Mouse (Mus musculus) adrenal gland, adult (tissue): ENCODE measurements around the gene Pawr.
"Not testable (repeated sequence)": the region's sequence is repeated elsewhere in the genome, so short reads cannot be mapped to it uniquely, and the experiment has no call there.

Experiments
- DNase-seq, 2 experiments: peaks; one replicate each; pipeline ENCODE4 v3.0.0; 2022 to 2023; ENCODE audit warnings: low spot score in 1 of 2; ENCODE audit not compliant: inconsistent age in 2 of 2

The Pawr gene

DNA sequence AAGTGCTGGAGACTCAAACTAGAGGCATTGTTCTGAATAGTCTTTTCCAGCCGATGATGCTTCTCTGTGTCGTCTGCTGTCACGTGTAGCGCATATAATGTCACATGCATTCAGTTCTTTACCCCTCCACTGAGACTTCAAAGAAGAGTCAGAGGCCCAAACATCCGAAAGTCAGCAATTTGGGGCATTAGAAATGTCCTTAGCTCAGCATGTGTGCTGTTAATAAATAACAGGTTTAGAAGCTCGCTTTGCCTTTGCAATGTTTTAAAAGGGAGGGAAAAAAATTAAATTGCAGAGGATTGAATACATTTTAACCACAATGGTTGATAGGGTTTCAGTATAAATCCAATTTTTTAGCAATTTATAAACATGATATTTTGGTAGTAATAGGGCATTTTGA lies 18.1 kb upstream of the Pawr start:
- no peak for DNase-seq

DNA sequence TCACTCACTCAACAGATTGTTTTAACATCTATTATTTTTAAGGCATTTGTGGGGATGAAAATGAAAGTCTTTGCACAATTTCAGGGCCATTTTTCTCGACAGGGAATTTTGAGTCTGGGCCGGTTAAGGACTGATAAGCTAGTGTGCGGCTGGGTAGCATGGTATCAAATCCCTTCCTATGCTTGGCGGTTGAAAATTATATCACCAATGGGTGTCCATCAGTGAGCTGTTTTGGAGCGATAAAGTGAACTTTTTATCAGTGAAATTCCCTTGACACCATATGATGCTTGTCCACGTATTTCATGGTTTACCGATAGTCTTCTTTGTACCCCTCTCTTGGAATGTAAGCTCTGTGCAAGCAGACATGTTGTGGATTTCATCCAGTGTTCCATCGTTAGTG lies 17.5 kb upstream of the Pawr start:
- DNase-seq, result no peak

DNA sequence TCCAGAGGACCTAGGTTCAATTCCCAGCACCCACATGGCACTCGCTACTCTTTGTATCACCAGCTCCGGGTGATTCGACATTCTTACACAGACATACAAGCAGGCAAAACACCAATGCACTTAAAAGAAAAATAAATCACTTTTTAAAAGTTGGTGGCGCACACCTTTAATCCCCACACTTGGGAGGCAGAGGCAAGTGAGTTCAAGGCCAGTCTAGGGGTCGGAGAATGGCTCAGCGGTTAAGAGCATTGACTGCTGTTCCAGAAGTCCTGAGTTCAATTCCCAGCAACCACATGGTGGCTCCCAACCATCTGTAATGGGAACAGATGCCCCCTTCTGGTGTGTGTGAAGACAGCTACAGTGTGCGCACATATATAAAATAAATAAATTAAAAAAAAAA lies 16.7 kb upstream of the Pawr start:
- DNase-seq, result no peak

DNA sequence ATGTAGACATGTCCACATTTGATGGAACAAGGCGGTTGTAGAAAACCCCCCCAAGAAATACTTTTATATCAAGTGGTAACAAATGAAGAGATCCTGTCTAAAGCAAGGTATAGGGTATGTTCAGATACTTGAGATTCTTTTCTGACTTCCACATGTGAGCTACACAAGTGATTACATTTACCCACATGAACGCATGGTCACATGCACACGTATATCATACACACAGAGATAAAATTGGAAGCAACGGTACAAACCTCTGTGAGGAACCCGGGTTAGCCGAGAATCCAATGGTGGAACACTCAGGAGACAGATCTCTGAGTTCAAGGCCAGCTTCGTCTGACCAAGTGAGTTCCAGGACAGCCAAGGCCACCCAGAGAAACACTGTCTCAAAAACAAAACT lies 3.6 kb upstream of the Pawr start:
- no peak for DNase-seq

DNA sequence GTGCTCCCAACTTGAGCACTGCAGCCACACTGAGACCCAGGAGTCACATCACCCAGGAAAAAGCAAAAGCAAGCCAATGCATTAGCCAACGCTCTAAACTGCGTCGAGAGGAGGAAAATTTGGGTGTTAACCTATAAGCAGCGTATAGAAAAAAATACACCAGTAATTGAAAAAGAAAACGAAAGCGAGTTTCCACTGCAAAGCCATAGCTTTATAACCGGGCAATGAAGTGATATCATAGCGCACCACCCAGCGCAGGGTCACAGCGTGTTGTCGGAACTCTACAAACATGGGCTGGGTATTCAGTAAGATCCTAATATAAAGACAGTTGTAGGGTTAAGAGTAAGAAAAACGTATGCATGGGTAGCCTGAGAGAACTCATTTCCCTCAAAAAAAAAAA lies 2.9 kb upstream of the Pawr start:
- no peak for DNase-seq

DNA sequence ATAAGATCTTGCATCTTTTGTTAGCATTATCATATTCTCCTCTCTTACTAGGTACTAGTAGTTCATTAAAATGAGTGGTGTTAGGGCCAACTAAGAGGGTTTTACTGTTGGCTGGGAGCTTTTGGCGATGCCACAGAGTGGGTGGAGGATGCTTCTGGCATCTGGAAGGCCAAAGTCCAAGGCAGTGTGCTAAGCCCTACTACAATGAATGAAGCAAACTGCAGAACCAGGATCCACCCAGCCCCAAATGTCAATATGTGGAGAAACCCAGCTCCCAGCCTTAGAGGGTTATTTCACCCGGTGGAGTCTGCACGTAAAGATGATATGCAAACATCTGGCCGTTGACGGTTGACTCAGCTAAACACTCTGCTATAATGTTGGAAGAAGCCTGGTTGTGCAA lies 2.1 kb upstream of the Pawr start:
- no peak for DNase-seq

DNA sequence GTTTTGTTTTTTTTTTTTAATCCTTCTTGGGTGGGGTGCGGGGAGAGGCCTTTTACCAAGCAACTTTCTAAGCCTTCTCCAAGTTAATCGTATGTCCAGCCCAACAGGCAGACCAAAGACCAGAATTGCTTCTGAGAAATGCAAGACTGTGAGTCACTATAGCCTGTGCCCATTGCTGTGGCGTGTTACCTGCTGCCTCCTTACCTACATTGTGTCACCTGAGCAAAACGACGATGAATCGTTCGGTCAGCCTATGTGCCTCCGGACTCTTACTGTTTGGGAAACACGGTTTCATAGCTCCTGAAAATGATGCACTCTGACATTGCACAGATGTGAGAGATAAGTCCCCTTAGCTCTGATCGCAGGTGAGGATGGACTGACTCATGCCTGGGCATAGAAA lies 957 bp upstream of the Pawr start:
- DNase-seq, result peak in 1 of 2 experiments; percentile 35

DNA sequence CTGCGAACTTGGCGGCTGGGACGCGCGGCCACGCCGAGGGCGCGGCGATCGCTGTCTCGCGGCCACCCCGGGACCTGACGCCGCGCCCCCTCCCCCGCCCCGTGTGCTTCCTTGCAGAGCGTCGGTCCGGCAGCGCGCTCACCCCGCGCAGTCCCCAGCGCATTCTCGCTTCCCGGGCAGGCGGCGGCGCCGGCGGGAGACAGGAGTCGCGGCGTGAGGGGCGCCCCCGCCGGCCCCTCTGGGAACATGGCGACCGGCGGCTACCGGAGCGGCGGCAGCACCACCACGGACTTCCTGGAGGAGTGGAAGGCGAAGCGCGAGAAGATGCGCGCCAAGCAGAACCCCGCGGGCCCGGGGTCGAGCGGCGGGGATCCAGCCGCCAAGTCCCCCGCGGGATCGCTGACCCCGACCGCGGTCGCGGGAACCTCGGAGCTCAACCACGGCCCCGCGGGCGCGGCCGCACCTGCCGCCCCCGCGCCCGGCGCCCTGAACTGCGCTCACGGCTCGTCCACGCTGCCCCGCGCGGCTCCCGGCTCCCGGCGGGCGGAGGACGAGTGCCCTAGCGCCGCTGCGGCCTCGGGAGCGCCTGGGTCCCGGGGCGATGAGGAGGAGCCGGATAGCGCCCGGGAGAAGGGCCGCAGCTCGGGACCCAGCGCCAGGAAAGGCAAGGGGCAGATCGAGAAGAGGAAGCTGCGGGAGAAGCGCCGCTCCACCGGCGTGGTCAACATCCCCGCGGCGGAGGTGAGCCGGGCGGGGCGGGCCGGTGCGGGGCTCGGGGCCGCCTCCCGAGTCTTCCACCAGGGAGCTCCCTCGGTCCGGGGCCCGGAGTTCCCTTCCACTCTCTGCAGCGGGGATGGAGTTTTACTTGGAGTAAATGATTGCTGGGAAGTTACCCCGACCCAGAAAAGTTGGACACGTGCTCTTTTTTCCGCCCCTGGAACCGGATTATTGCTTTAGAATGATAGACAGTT lies 935 bp downstream of the Pawr start:
- peak; percentile 44 to 85 for DNase-seq

DNA sequence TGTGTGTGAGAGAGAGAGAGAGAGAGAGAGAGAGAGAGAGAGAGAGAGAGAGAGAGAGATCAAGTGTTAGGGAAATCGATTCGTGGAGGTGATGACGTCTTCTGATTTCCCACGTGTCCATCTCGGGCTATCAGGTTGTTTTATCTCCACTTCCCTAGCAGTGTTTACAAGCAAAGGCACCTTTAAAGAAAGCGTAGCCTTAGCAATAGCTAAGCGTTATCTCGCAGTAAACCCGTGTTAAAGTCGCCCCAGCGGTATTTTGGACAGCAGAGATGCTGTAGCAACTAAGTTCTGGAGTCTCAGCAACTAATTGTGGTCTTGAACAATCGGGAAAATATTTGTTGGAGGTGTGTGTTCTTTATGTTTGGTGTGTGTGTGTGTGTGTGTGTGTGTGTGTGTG lies 1.7 kb downstream of the Pawr start:
- DNase-seq, result peak in 1 of 2 experiments; percentile 45

DNA sequence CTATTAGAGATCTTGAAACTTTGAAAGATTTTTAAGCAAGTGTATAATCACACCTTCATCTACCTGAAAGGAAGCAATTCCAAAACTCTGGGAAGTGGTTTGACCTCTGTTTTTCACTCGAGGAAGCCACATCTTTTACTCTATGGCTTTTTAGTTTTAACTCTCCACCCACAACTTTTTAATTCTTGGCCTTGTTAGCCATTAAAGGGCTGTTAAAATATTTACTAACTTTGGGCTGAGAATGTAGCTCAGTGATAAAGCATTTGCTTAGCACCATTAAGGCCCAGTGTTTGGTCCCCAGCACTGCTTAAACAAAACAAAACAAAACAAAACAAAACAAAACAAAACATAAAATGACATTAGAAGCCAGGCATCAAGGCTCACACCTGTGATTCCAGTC lies 2.2 kb downstream of the Pawr start:
- DNase-seq, result no peak

DNA sequence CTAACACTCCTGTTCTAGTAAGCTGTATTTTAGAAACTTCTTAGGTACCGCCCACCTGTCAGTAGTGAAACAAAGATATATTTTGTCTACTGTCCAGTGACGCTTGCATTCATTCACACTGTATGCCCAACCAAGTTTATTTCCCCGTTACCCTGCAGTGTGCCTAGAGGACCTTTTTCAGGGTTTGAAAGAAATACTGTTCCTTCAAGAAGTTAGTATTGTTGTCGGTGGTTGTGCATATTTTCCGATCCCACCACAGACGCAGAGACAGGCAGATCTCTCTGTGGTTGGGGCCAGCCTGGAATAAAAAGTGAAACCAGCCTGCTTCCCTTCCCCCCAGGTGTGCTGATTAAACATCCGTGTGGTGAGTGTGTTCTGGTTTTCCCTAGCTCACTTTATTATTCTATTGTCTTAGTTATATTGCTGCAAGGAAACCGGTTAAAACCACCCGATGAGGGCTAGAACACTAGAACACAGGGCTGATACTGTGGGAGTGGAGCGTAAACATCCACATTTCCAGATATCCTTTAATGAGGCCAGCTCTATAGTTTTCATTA lies 3.9 kb downstream of the Pawr start:
- DNase-seq, result no peak

DNA sequence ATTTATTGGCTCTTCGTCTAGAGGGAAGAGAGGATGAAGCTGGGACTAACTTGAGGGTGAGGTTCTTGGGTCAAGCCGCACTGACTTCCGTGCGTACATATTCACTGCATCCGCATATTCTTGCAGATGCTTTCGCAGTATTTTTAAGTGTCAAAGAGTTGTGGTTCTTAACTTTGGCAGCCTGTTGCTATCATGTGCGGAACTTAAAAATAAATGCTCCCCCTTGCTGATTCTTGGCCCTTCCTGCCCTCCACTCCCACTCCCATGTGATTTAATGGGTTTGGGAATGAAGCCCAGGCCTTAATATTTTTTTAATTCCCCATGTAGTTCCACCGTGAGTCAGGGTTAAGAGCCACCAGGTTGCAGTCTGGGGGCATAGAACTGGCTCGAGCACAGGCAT lies 4.7 kb downstream of the Pawr start:
- DNase-seq, result no peak

DNA sequence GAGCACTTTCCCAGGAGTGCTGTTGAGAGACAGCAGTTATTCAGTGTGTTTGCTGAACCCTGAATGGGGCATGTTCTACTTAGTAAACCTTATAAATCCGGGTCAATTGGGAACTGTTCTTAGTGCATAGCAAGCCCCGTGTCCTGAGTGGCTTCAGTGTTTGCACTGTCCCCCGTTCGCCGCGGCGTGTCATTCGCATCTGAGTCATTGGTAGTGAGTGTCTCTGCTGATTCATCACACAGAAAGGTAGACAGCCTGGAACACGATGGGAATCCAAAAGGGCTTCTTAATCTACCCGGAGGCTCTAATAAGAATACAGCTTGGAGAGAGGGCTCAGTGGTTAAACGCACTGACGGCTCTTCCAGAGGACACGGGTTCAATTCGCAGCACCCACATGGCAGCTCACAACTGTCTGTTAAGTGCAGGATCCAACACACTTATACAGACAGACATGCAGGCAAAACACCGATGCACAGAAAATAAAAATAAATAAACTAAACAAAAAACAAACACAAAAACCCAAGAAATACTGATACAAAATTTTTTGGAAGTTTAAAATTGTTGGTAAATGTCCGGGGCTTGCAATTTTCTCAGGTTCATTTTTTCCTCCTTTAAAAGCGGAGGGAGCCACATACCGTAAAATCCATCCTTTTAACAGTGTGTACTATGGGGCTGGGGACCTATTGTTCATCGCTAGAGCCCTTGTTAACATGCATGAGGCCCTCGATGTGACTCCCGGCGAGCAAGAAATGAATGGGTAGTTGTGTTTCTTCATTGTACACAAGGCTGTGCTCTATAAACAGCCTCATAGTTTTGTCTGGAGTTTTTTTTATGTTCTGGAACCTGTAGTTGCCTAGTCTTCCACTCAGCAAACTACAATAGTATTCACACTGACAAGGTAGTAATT lies 6.4 kb downstream of the Pawr start:
- no peak for DNase-seq

DNA sequence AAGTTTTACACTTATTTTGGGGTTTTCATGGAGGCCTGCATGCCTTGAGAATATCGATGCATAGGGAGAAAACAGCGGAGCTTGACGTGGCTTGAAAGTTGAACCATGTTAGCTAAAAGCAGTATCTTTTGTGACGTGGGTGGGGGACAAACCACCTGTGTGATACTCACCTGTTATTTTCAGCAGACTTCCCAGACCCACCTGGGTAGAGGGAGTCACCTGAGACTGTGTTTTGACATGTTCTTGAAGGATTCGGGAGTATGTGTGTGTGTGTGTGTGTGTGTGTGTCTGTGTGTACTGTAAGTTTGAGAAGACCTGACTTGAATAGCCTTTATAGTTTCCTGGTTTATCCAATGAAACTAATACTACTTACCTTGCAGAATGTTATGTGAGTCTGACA lies 7.2 kb downstream of the Pawr start:
- DNase-seq, result no peak

DNA sequence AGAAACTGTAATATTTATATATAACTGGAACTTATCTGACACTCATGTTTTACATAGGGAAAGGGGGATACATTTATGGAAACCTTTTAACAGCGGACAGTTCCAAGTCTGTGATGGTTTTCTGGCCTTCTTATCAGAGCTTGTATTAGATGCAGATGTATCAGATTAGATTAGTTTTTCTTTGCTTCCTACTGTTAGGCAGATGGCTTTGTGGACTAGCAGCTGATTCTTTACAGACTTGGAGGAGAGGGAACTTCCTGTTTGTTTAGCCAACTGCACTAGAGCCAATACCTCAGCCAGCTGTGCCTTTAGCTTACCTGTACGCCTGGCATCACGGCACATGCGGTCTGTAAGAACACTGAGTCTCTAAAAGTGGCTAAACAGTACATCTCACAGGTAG lies 8.0 kb downstream of the Pawr start:
- no peak for DNase-seq

DNA sequence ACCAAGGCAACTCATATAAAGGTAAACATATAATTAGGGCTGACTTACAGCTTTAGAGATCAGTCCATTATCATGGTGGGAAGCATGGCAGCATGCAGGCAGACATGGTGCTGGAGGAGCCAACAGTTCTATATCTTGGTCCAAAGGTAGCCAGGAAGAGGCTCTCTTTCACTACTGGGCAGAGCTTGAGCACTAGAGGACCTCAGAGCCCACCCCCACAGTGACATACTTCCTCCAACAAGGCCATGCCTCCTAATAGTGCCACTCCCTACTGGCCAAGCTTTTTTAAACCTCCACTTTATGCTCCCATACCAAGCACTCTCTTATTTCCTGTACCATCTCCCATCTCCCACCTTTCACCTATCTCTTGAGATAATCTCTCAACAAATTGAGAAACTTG lies 11.8 kb downstream of the Pawr start:
- no peak for DNase-seq

DNA sequence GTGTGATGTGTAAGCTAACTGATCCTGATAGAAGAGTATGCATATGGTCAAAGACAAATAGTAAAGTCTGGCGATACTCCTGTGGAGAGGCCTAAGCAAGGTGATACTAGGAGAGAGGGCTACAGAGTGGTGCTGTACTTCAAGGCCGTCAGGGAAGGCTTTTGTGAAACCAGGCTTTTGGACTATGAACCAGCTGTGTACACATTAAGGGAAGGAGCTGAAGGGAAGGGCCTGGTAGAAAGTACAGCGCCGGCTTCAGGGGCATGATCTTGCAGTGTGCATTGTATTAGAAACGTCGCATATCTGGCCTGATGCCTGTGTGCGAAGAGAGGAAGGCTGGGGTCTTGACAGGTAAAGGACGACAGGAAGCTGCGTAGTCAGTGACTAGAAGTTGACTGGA lies 13.2 kb downstream of the Pawr start:
- DNase-seq, result no peak

DNA sequence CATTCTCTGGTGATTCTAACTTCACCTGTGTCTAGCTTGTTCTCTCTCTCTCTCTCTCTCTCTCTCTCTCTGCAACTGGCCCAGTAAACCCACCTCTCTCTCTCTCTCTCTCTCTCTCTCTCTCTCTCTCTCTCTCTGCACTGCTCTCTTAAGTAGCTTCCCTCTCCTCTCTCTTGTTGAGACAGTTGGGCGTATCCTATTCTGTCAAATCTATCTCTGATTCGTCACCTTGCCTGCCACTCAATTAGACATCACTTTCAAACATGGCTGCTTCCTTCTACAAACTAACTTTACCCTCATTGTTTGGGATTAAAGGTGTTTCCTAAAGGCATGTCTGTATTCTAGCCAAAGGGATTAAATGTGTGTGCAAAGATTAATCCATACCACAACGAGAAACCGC lies 14.4 kb downstream of the Pawr start:
- DNase-seq, result not testable (repeated sequence)

DNA sequence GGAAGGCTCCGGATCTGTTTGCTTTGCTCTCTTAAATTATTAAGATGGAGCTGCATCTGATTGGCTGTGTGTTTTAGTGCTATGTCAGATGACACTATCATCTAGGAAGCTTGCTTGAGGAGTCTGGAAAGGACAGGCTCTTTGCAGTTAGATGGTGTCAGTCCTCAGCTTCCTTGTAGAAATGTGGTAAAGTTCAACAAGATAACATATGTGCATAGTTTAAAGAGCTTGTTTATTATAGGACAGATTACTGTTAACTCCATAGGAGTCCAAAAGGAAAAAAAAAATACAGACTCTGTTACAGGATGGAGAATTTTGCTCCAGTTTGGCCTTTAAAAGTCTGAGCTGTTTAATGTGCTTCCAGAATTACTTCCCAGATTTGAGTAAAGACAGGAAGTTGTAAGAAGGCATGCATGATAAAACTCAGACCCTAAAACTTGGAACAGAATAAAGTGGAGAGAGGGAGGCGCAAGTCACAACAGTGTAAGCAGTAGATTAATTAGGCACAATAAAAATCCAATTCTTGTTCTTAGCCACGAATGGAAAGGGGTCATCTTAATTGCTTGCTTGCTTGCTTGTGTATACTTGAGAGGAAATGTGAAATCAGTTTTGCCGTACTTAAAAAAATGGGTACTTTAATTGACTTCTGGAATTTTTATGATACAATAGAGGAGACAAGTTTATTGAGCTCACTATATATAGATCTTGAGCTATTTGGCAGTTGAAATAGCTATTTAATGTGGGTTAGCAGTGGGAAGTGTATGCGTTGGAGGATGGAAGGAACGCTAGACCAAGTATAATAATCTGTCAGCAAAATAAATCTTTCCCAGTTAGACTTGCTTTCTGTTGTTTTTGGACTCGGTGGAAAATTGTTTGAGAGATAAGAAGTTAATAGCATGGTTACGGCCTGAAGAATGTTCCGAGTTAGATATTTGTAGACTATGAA lies 18.5 kb downstream of the Pawr start:
- no peak for DNase-seq

DNA sequence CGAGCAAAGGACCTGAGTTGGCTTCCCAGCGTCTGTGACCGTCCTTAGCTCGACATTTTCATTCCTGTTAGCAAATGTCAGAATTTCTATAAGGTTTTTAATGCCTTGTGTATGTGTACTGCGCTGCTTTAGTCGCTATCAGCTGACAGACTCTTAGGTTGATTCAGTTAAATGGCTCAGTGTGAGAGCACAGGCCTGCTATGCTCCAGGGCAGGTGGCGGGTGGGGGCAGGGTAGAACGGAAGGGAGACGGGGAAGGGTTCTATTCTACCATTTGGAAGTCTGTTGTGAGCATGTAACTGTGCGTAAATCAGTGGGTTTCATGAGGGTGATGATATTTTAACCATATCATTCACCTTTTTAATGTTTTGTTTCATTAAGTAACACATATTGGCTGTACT lies 21.0 kb downstream of the Pawr start:
- DNase-seq, result no peak
